Mouse (Mus musculus) MEL (cell line): ENCODE measurements around the gene Maml3. TPM values are rescaled to one million over a fixed set of nuclear protein-coding genes. Genes with fewer than 3 reads are reported as not detected.

Experiments used
- DNase-seq: peaks from one replicate; pipeline ENCODE4 v3.0.0; 2011; ENCODE audit warnings: low read depth, low spot score
- H3K27ac ChIP-seq: 2 replicates; pipeline ENCODE4 v1.5.1; 2012; ENCODE audit warnings: low read depth, mild to moderate bottlenecking, control low read depth, low read length, moderate library complexity; ENCODE audit not compliant: control insufficient read depth
- H3K27me3 ChIP-seq, 2 experiments: fragments of 150-350 bp in 1 of 2; sonication (generic) in 1 of 2; 2 replicates each; pipeline ENCODE4 v1.6.1; 2012; ENCODE audit warnings: low read length in 2 of 2, mild to moderate bottlenecking in 2 of 2, improper control_type of control experiment in 1 of 2, moderate library complexity in 1 of 2; ENCODE audit not compliant: insufficient read depth in 2 of 2, control insufficient read depth in 1 of 2
- H3K36me3 ChIP-seq, 2 experiments: 2 replicates each; pipeline ENCODE4 v1.6.1; 2012 to 2014; ENCODE audit warnings: low read length in 2 of 2, improper control_type of control experiment in 1 of 2, inconsistent platforms in 1 of 2, mild to moderate bottlenecking in 1 of 2; ENCODE audit not compliant: insufficient read depth in 2 of 2, control insufficient read depth in 1 of 2
- H3K4me1 ChIP-seq, 2 experiments: fragments of 150-350 bp in 1 of 2; sonication (generic) in 1 of 2; 2 replicates each; pipeline ENCODE4 v1.6.1; 2012; ENCODE audit warnings: low read length in 2 of 2, improper control_type of control experiment in 1 of 2, mild to moderate bottlenecking in 1 of 2; ENCODE audit not compliant: insufficient read depth in 2 of 2, control insufficient read depth in 1 of 2
- H3K4me3 ChIP-seq, 2 experiments: fragments of 150-350 bp in 1 of 2; sonication (generic) in 1 of 2; 2 replicates each; pipeline ENCODE4 v1.5.1; 2012; ENCODE audit warnings: low read depth in 2 of 2, low read length in 2 of 2, mild to moderate bottlenecking in 2 of 2, moderate library complexity in 2 of 2, control low read depth in 1 of 2, improper control_type of control experiment in 1 of 2; ENCODE audit not compliant: control insufficient read depth in 1 of 2, insufficient read depth in 1 of 2
- H3K79me2 ChIP-seq: 2 replicates; pipeline ENCODE4 v1.6.1; 2012; ENCODE audit warnings: mild to moderate bottlenecking, low read length, moderate library complexity; ENCODE audit not compliant: control insufficient read depth, poor library complexity, insufficient read depth
- H3K9ac ChIP-seq: 2 replicates; pipeline ENCODE4 v1.6.1; 2012; ENCODE audit warnings: low read depth, mild to moderate bottlenecking, control low read depth, low read length, moderate library complexity; ENCODE audit not compliant: control insufficient read depth, poor library complexity, severe bottlenecking
- H3K9me3 ChIP-seq: fragments of 150-350 bp; sonication (generic); replicated peaks from 2 replicates; pipeline ENCODE4 v1.6.1; 2012; ENCODE audit warnings: mild to moderate bottlenecking, low read length, improper control_type of control experiment, moderate library complexity; ENCODE audit not compliant: insufficient read depth
- CTCF ChIP-seq, 3 experiments: IDR thresholded peaks in 2 of 3; conservative IDR thresholded peaks in 1 of 3; 2 replicates each; pipeline ENCODE4 v1.5.1; 2011 to 2012; ENCODE audit warnings: low read length in 3 of 3, low read depth in 2 of 3, mild to moderate bottlenecking in 2 of 3, improper control_type of control experiment in 1 of 3, inconsistent platforms in 1 of 3, mixed read lengths in 1 of 3, moderate library complexity in 1 of 3; ENCODE audit not compliant: control insufficient read depth in 1 of 3, insufficient read depth in 1 of 3, poor library complexity in 1 of 3, severe bottlenecking in 1 of 3
- ETS1 ChIP-seq: IDR thresholded peaks from 2 replicates; pipeline ENCODE4 v1.6.1; 2012; ENCODE audit warnings: low read depth, mild to moderate bottlenecking, inconsistent platforms, low read length, improper control_type of control experiment, moderate library complexity
- GABPA ChIP-seq: IDR thresholded peaks from 2 replicates; pipeline ENCODE4 v1.6.1; 2012; ENCODE audit warnings: low read depth, mild to moderate bottlenecking, inconsistent platforms, low read length, improper control_type of control experiment, moderate library complexity
- JUND ChIP-seq: IDR thresholded peaks from 2 replicates; pipeline ENCODE4 v1.6.1; 2011; ENCODE audit warnings: low read depth, mild to moderate bottlenecking, improper control_type of control experiment, low read length
- KAT2A ChIP-seq: conservative IDR thresholded peaks from 2 replicates; pipeline ENCODE4 v1.6.1; 2012; ENCODE audit warnings: low read depth, low read length, improper control_type of control experiment, inconsistent platforms
- MAFK ChIP-seq: IDR thresholded peaks from 2 replicates; pipeline ENCODE4 v1.6.1; 2011; ENCODE audit warnings: low read depth, mild to moderate bottlenecking, low read length, improper control_type of control experiment, borderline replicate concordance
- MEF2A ChIP-seq: IDR thresholded peaks from 2 replicates; pipeline ENCODE4 v1.6.1; 2014; ENCODE audit warnings: low read depth, mild to moderate bottlenecking, inconsistent platforms, low read length, improper control_type of control experiment; ENCODE audit not compliant: poor library complexity, insufficient replicate concordance, severe bottlenecking; ENCODE audit errors: extremely low read depth
- MXI1 ChIP-seq: IDR thresholded peaks from 2 replicates; pipeline ENCODE4 v1.6.1; 2011; ENCODE audit warnings: mild to moderate bottlenecking, low read depth, low read length, improper control_type of control experiment
- MYB ChIP-seq: IDR thresholded peaks from 2 replicates; pipeline ENCODE4 v1.6.1; 2011; ENCODE audit warnings: mild to moderate bottlenecking, low read depth, low read length, improper control_type of control experiment
- MYC ChIP-seq: IDR thresholded peaks from 2 replicates; pipeline ENCODE4 v1.6.1; 2011; ENCODE audit warnings: low read depth, mild to moderate bottlenecking, low read length, improper control_type of control experiment, moderate library complexity
- POLR2A ChIP-seq, 2 experiments: IDR thresholded peaks; 2 replicates each; pipeline ENCODE4 v1.6.1; 2011 to 2012; ENCODE audit warnings: low read length in 2 of 2, mild to moderate bottlenecking in 2 of 2, control low read depth in 1 of 2, improper control_type of control experiment in 1 of 2, low read depth in 1 of 2, moderate library complexity in 1 of 2; ENCODE audit not compliant: control insufficient read depth in 1 of 2, insufficient read depth in 1 of 2, poor library complexity in 1 of 2
- SIN3A ChIP-seq: IDR thresholded peaks from 2 replicates; pipeline ENCODE4 v1.6.1; 2012; ENCODE audit warnings: low read length, improper control_type of control experiment, inconsistent platforms
- SMC3 ChIP-seq: IDR thresholded peaks from 2 replicates; pipeline ENCODE4 v1.6.1; 2011; ENCODE audit warnings: low read depth, low read length, improper control_type of control experiment
- TBP ChIP-seq: IDR thresholded peaks from 2 replicates; pipeline ENCODE4 v1.8.0; 2011; ENCODE audit warnings: low read depth, low read length, improper control_type of control experiment
- UBTF ChIP-seq: IDR thresholded peaks from 2 replicates; pipeline ENCODE4 v1.6.1; 2012; ENCODE audit warnings: low read depth, mild to moderate bottlenecking, inconsistent platforms, low read length, improper control_type of control experiment, moderate library complexity, borderline replicate concordance; ENCODE audit not compliant: insufficient read depth
- ZC3H11A ChIP-seq: IDR thresholded peaks from 2 replicates; pipeline ENCODE4 v1.6.1; 2012; ENCODE audit warnings: low read depth, mild to moderate bottlenecking, inconsistent platforms, low read length, improper control_type of control experiment
- ZKSCAN1 ChIP-seq: IDR thresholded peaks from 2 replicates; pipeline ENCODE4 v1.6.1; 2012; ENCODE audit warnings: low read depth, mild to moderate bottlenecking, inconsistent platforms, low read length, improper control_type of control experiment, moderate library complexity
- ZMIZ1 ChIP-seq: IDR thresholded peaks from 2 replicates; pipeline ENCODE4 v1.6.1; 2012; ENCODE audit warnings: low read depth, mild to moderate bottlenecking, inconsistent platforms, low read length, improper control_type of control experiment, moderate library complexity
- polyA plus RNA-seq, 2 experiments: library from polyadenylated mRNA; stranded (reverse) in 1 of 2; unstranded in 1 of 2; fragments of >175 nt in 1 of 2; fragments of >200 nt in 1 of 2; gene quantifications; 2 replicates each; pipeline versions ENCODE4 v1.2.1 to v1.2.4; 2012; ENCODE audit warnings: low replicate concordance in 2 of 2, low read depth in 1 of 2; ENCODE audit not compliant: insufficient read length in 2 of 2, insufficient read depth in 1 of 2, missing spikeins in 1 of 2
- total RNA-seq: library from RNA; depleted of rRNA; stranded (reverse); fragments of 300-350 nt; gene quantifications from 2 replicates; pipeline ENCODE4 v1.2.3, GENCODE M21; 2012

Gene Maml3
- total and polyA plus RNA-seq, 3 experiments: 2.0 to 4.1 TPM; not detected in 1

- no peaks in the 10 kb centered on the region for H3K4me1 ChIP-seq
- H3K9ac ChIP-seq: no peak overlapping the region
- TF ChIP-seq MAFK: no peak
- no peak for TF ChIP-seq SMC3
- no peak for TF ChIP-seq MYC
- no peak for TF ChIP-seq POLR2A (IDR thresholded peaks at IDR 0.05; ENCODE audit: control insufficient read depth in 1 of 2, insufficient read depth in 1 of 2, low read depth in 1 of 2, low read length in 2 of 2, poor library complexity in 1 of 2)
- no peak for TF ChIP-seq MYB
- TF ChIP-seq UBTF: no peak
- no peak for TF ChIP-seq ZKSCAN1
- no peak for TF ChIP-seq TBP
- TF ChIP-seq MXI1: no peak
- no peak for TF ChIP-seq KAT2A
- H3K9me3 ChIP-seq: no peaks in the 10 kb centered on the region
- no peak overlapping the region for H3K27ac ChIP-seq
- H3K27me3 ChIP-seq: no peaks in the 10 kb centered on the region
- H3K36me3 ChIP-seq: no peaks in the 10 kb centered on the region
- no peak for DNase-seq
- no peaks in the 10 kb centered on the region for H3K79me2 ChIP-seq
- no peak overlapping the region for H3K4me3 ChIP-seq
Measured at GRCm38 (mm10) chr3:51769196-51769595, 335.7 kb downstream of the Maml3 start.

GRCm38 (mm10) chr3:51765220-51765923 is 339.5 kb downstream of the Maml3 start:
- Histone ChIP-seq H3K27ac (no peak overlapping the region), H3K36me3 (no peaks in the 10 kb centered on the region), H3K27me3 (no peaks in the 10 kb centered on the region), H3K4me1 (no peaks in the 10 kb centered on the region), H3K9ac (no peak overlapping the region), H3K79me2 (no peaks in the 10 kb centered on the region), H3K9me3 (no peaks in the 10 kb centered on the region), H3K4me3 (no peak overlapping the region)
- DNase-seq: peak; percentile 10
- TF ChIP-seq SIN3A (no peak), ZMIZ1 (no peak), ETS1 (no peak), ZC3H11A (no peak), MAFK (no peak), SMC3 (no peak), GABPA (no peak), ZKSCAN1 (no peak), MEF2A (no peak), CTCF (IDR thresholded peaks at IDR 0.05 in 2 of 3, conservative IDR thresholded peaks at IDR 0.05 in 1 of 3; ENCODE audit: control insufficient read depth in 1 of 3, insufficient read depth in 1 of 3, low read depth in 2 of 3, low read length in 3 of 3, poor library complexity in 1 of 3, severe bottlenecking in 1 of 3) (no peak), JUND (no peak)
